Mouse (Mus musculus) MN1 (cell line): ENCODE results near the gene Olfr1443.
A peak's percentile ranks its signal among the peaks of the same experiment; 100 is the strongest.
"Not testable (repeated sequence)": the region's sequence is repeated elsewhere in the genome, so short reads cannot be mapped to it uniquely, and the experiment has no call there.

Experiments used
- DNase-seq: peaks from one replicate; pipeline ENCODE4 v3.0.0-alpha.2; 2016; ENCODE audit warnings: low spot score

Olfr1443 gene

GRCm38 (mm10) chr19:12677812-12678211 is at the start of gene Olfr1443:
Gene Olfr1443, plus strand, starts transcription at chr19:12678112.
- no peak for DNase-seq

- no peak for DNase-seq
These were observed 44.7 kb upstream of the Olfr1443 start, which contains the start of gene Glyat for GRCm38 (mm10) chr19:12633176-12633575. Gene Glyat, plus strand, starts transcription at chr19:12633308.

- no peak for DNase-seq
These were observed 43.7 kb upstream of the Olfr1443 start for GRCm38 (mm10) chr19:12634259-12634658.

- no peak for DNase-seq
These were observed 42.9 kb upstream of the Olfr1443 start for GRCm38 (mm10) chr19:12634963-12635362.

GRCm38 (mm10) chr19:12636863-12637262 is 41.0 kb upstream of the Olfr1443 start:
- DNase-seq, result no peak

GRCm38 (mm10) chr19:12638049-12638448 is 39.9 kb upstream of the Olfr1443 start:
- DNase-seq, result no peak

- no peak for DNase-seq
These were observed 28.4 kb upstream of the Olfr1443 start for GRCm38 (mm10) chr19:12649511-12649910.

- DNase-seq, result no peak
These were observed 11.8 kb upstream of the Olfr1443 start for GRCm38 (mm10) chr19:12666156-12666555.

GRCm38 (mm10) chr19:12668601-12669000 is 9.3 kb upstream of the Olfr1443 start:
- DNase-seq, result not testable (repeated sequence)

GRCm38 (mm10) chr19:12670139-12670538 is 7.8 kb upstream of the Olfr1443 start, which contains the start of gene Olfr1442:
Gene Olfr1442, plus strand, starts transcription at chr19:12670439.
- no peak for DNase-seq

- no peak for DNase-seq
These were observed 6.9 kb upstream of the Olfr1443 start for GRCm38 (mm10) chr19:12671051-12671450.

- no peak for DNase-seq
These were observed 6.7 kb downstream of the Olfr1443 start for GRCm38 (mm10) chr19:12684638-12685037.

- DNase-seq, result no peak
These were observed 7.3 kb downstream of the Olfr1443 start for GRCm38 (mm10) chr19:12685231-12685630.

- DNase-seq, result no peak
These were observed 17.7 kb downstream of the Olfr1443 start, which contains the start of gene Keg1 for GRCm38 (mm10) chr19:12695590-12695989. Gene Keg1, plus strand, starts transcription at chr19:12695786.

GRCm38 (mm10) chr19:12696221-12696620 is 18.3 kb downstream of the Olfr1443 start:
- no peak for DNase-seq

- DNase-seq, result no peak
These were observed 30.5 kb downstream of the Olfr1443 start for GRCm38 (mm10) chr19:12708458-12708857.

- no peak for DNase-seq
These were observed 31.1 kb downstream of the Olfr1443 start for GRCm38 (mm10) chr19:12708986-12709385.

GRCm38 (mm10) chr19:12719189-12719588 is 41.3 kb downstream of the Olfr1443 start:
- no peak for DNase-seq

GRCm38 (mm10) chr19:12720463-12720862 is 42.6 kb downstream of the Olfr1443 start:
- no peak for DNase-seq

GRCm38 (mm10) chr19:12720919-12721318 is 43.0 kb downstream of the Olfr1443 start:
- not testable (repeated sequence) for DNase-seq

GRCm38 (mm10) chr19:12721596-12721995 is 43.7 kb downstream of the Olfr1443 start:
- DNase-seq, result not testable (repeated sequence)

GRCm38 (mm10) chr19:12722308-12722707 is 44.4 kb downstream of the Olfr1443 start:
- peak; percentile 5 for DNase-seq

- DNase-seq, result no peak
These were observed 47.9 kb downstream of the Olfr1443 start for GRCm38 (mm10) chr19:12725851-12726250.

- DNase-seq, result no peak
These were observed 53.1 kb downstream of the Olfr1443 start for GRCm38 (mm10) chr19:12731036-12731435.
